8 mouse cellular contexts compared by ENCODE assay signal in the genomic region with DNA sequence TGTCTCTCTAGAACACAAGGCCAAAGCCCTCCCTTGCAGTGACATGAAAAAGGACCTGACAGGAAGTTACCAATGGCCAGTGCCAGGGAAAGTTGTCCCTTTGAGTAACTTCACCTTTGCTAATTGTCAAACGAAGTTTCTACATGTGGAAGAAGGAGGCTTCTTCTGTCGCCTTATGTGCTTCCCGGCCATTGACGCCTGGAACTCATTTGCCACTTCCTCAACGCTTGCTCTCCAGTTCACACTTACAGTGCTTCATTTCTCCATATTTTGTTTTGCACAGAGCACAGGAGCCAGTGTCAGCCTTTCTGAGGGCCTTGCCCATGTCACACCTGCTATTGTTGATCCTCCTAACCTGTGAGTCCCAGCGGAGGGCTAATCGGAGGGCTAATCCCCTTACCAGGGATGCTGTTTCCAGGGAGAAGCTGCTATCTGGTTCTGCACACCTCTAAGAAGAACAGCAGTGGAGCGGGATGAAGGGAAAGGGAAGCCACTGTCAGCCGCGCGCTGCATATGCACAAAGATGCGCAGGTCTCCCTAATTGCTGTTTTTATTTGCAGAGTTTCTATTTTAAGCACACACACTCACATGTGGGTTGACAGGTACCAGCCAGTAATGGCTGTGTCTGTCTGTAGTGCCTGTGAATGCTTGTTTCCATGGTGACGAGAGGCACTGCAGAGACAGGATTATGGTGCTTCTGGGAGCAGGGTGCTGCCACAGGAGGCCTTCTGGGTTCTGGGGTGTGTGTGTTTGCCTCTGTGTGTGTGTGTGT.
A peak's percentile ranks its signal among the peaks of the same experiment; 100 is the strongest.
DNase-seq lines count a peak whose midpoint lies in the region; ATAC-seq and TF ChIP-seq lines count a peak whose summit lies in the region.
"Had no signal": no experiment of that assay in that cellular context is flagged by ENCODE, and none has a peak within 500 bp of the region (broad histone marks: within the 10 kb centered on the region; RNA-seq: fewer than 3 reads in every experiment).

No protein-coding gene starts in this region.

- no peaks in the 10 kb centered on the region for H3K36me3 ChIP-seq in embryonic facial prominence, embryonic 12.5 days
- no peaks in the 10 kb centered on the region for H3K36me3 ChIP-seq in hindbrain, postnatal 0 days (ENCODE audit: insufficient read depth, low read length)
- H3K36me3 ChIP-seq: liver, embryonic 13.5 days had no signal

- no peak for TF ChIP-seq CTCF in hindbrain, postnatal 0 days (IDR thresholded peaks at IDR 0.05; ENCODE audit: low read depth)

- 59% methylated on average over 13 of the region's 13 CpGs for WGBS in embryonic facial prominence, embryonic 12.5 days
- WGBS in hindbrain, postnatal 0 days, result 51% methylated on average over 13 of the region's 13 CpGs

- peak; percentile 32 for DNase-seq in ZHBTc4 (ENCODE audit: low read depth, low spot score)
- peak; percentile 77 for DNase-seq in hindbrain, postnatal 0 days (ENCODE audit: low spot score)
- peak; percentile 35 for DNase-seq in neural tube, embryonic 10.5 days (ENCODE audit: extremely low spot score, low spot score)
- DNase-seq in cerebellum, postnatal 25 days, result no peak
- DNase-seq in kidney, adult 9 months, result no peak
- DNase-seq: liver, embryonic 13.5 days had no signal

- no peaks in the 10 kb centered on the region for H3K27me3 ChIP-seq in embryonic facial prominence, embryonic 12.5 days
- no peaks in the 10 kb centered on the region for H3K27me3 ChIP-seq in hindbrain, postnatal 0 days (ENCODE audit: insufficient read depth, low read length)
- H3K27me3 ChIP-seq: liver, embryonic 13.5 days had no signal

- H3K4me3 ChIP-seq in embryonic facial prominence, embryonic 12.5 days, result no peak overlapping the region
- H3K4me3 ChIP-seq in hindbrain, postnatal 0 days (ENCODE audit: low read length), result no peak overlapping the region
- H3K4me3 ChIP-seq: liver, embryonic 13.5 days had no signal

- no peaks in the 10 kb centered on the region for H3K9me3 ChIP-seq in embryonic facial prominence, embryonic 12.5 days
- H3K9me3 ChIP-seq in hindbrain, postnatal 0 days (ENCODE audit: low read length), result no peaks in the 10 kb centered on the region
- H3K9me3 ChIP-seq: liver, embryonic 13.5 days had no signal

- peak overlapping the region; percentile 58; the same call in 1 of the 2 replicates for H3K27ac ChIP-seq in embryonic facial prominence, embryonic 12.5 days
- H3K27ac ChIP-seq in hindbrain, postnatal 0 days, result peak overlapping the region; percentile 73
- H3K27ac ChIP-seq: liver, embryonic 13.5 days had no signal

- no peak for ATAC-seq in embryonic facial prominence, embryonic 12.5 days (ENCODE audit: insufficient number of reproducible peaks, insufficient read depth, low FRiP score, low TSS enrichment)
- peak; percentile 65 for ATAC-seq in hindbrain, postnatal 0 days
- ATAC-seq in inflammation-experienced regulatory T-cells, adult 6 months, result no peak

- H3K4me1 ChIP-seq in embryonic facial prominence, embryonic 12.5 days, result peaks cover 27% of the 10 kb centered on the region; the same call in 1 of the 2 replicates
- H3K4me1 ChIP-seq in hindbrain, postnatal 0 days (ENCODE audit: insufficient read depth, low read length), result peaks cover 43% of the 10 kb centered on the region
- H3K4me1 ChIP-seq: liver, embryonic 13.5 days had no signal

- no peak overlapping the region for H3K4me2 ChIP-seq in embryonic facial prominence, embryonic 12.5 days (replicated peaks)
- H3K4me2 ChIP-seq in hindbrain, postnatal 0 days (ENCODE audit: low read depth, low read length), result no peak overlapping the region
- H3K4me2 ChIP-seq: liver, embryonic 13.5 days had no signal

- H3K9ac ChIP-seq in embryonic facial prominence, embryonic 12.5 days, result no peak overlapping the region
- H3K9ac ChIP-seq in hindbrain, postnatal 0 days (replicated peaks; ENCODE audit: low read length), result no peak overlapping the region
- H3K9ac ChIP-seq: liver, embryonic 13.5 days had no signal

Comparison
In these comparisons a context has a peak if more than half of its experiments do, and no peak if none do; other contexts are left out.
1. DNase-seq: peak in ZHBTc4 (single experiment), hindbrain, postnatal 0 days (single experiment) and neural tube, embryonic 10.5 days (single experiment); none in cerebellum, postnatal 25 days (0 of 2) and kidney, adult 9 months (single experiment).